Mouse (Mus musculus) embryo, embryonic 11.5 days (tissue): ENCODE measurements around the gene Olfr522.

Source experiments
- DNase-seq: peaks from one replicate; pipeline ENCODE4 v3.0.0-alpha.2; 2012; ENCODE audit warnings: low read depth, low spot score

The Olfr522 gene

GRCm38 (mm10) chr7:140115583-140116328 lies 48.8 kb downstream of the Olfr522 start, which contains the start of gene Paox:
Gene Paox (plus strand): TSS chr7:140115799.
- DNase-seq = peak; percentile 44

- no peak for DNase-seq
Observed at GRCm38 (mm10) chr7:140111943-140112342, 52.6 kb downstream of the Olfr522 start.
